Mouse (Mus musculus) layer of hippocampus, adult 18-20 months (tissue): Measurements from ENCODE around the gene Cdh23. TPM values are rescaled to one million over a fixed set of nuclear protein-coding genes. Genes with fewer than 3 reads are reported as not detected.
A peak's percentile ranks its signal among the peaks of the same experiment; 100 is the strongest.

Experiments
- DNase-seq, 2 experiments: peaks; one replicate each; pipeline ENCODE4 v3.0.0; 2022; ENCODE audit warnings: low spot score in 2 of 2
- total RNA-seq, 2 experiments: library from RNA; stranded (reverse); gene quantifications; 2 replicates each; pipeline ENCODE4 v1.2.3; 2021

Gene Cdh23
- total RNA-seq, 2 experiments from 2014 or later = 5.8 to 5.9 TPM

DNA sequence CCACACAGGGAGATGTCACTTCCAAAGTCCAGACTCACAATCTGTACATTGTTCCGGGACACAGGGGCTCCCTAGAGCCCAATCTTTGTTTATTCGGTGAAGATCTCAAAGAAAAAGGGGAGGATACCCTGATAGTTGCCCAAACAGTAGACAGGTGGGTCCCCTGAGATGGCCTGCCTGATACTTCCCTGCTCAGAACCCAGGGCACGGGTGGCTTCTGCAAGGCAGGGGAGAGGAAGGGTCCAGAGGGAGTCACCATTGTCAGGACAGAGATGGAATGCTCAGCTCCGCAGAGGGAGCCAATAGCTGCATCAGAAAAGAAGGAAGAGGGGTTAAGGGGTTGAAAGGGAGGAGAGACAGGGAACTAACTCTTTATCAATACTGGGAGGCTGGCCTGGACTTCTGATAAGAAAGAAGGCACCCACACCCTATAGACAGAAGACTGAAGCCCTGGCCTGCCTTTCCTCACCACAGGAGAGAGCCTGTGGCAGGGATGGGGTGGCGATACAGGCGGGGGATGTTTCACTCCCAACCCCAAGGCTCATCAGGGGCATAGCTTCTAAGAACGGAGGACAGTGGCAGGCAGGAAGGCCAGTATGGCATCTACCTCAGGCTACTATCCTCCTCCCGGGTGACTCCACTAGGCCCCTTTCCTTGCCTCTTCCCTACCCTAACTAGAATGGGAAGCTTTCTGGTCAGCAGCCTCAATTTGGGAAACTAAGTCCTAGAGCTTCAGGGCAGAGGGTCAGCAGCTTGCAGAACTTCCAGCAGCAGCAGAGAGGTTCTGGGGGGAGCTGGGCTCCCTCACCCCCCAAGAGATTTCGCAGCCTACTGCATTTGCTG lies 348.3 kb downstream of the Cdh23 start:
- DNase-seq = no peak

DNA sequence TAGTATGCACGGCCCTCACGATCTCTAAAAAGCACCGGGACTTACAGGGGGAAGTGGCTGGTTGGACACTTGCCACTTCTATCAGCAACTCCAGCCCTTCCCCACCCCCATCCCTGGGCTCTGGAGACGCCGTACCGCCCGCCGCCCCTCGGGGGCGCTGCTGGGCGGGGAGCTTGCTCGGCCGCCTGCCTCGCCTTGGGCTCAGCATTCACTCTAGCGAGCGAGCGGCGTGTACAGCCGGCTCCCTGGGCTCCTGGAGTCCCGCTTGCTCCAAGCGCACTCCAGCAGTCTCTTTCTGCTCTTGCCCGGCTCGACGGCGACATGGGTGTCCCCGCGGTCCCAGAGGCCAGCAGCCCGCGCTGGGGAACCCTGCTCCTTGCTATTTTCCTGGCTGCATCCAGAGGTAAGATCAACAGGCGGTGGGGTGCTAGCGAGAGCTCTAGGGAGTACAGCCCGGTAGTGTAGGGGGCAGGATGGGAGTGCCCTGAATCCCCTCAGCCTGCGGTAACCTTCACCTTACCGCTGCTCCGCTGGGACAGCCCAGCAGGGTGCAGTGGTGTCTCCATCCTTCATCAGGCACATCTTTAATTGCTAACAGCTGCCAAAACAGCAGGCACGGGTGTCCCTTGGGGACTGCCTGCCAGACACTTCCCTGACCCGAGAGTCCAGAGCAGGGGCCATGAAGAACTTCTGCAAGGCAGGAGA lies 349.4 kb downstream of the Cdh23 start, which contains the start of gene Vsir:
Gene Vsir, plus strand, starts transcription at position 151 of the 705 bp plus-strand sequence.
- peak; percentile 23 to 43 for DNase-seq

GRCm38 (mm10) chr10:60346056-60346455 lies 350.2 kb downstream of the Cdh23 start:
- no peak for DNase-seq

- DNase-seq = no peak
Measured at GRCm38 (mm10) chr10:60344111-60344510, 352.2 kb downstream of the Cdh23 start.

DNA sequence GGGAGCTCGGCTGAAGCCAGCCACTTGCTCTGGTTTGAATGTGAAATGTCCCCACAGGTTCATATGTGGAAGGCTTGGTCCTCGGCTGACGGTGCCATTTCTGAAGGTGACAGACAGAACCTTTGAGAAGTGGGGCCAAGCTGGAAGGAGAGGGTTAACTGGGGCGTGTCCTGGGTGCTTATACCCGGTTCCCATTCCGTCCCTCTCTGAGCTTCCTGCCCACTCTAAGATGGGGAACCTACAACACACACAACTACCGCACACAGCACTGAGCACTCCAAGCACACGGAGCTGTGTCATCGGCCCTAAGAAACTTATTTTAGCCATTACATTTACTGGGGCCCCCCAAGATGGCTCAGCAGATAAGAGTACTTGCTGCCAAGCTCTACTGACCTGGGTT lies 354.8 kb downstream of the Cdh23 start:
- no peak for DNase-seq

DNA sequence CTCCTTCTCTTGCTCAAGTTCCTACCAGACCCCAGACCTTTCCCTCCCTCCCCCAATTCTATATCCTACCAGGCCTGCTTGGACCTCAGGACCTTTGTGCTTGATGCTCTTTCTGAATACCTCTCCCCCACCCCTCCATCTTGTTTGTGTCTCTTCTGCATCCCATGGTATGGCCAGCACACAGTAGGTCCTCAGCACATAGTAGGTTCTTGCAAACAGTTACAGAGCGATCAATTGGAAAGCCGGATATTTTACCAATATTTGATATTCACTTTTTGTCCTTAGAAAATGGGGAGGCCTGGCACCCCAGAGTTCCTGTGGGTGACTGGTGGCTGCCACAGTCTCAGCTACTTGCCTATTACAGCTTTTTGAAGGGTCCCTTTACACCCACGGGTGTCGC lies 361.3 kb downstream of the Cdh23 start:
- no peak for DNase-seq

- DNase-seq = no peak
Measured at GRCm38 (mm10) chr10:60334583-60334982, 361.7 kb downstream of the Cdh23 start.

GRCm38 (mm10) chr10:60328963-60329650 lies 367.2 kb downstream of the Cdh23 start:
- no peak for DNase-seq

DNA sequence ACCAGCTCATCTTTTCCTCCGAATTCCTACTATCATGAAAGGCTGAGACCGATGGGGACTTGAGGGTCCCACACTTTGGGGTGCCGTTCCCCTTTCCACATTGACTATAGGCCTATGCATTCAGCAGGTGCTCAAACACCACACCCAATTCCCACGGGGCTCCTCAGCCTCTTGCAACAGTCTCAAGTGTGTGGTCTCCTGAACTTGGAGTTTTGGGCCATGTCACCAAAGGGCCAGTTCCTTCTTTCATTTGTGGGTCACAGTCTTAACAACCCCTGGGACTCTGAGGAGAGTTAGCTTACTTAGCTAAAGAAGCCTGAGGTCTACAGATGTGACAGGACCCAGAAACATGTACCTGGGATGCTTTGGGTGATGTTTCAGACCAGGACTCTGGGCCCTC lies 380.1 kb downstream of the Cdh23 start:
- no peak for DNase-seq

GRCm38 (mm10) chr10:60313606-60314005 lies 382.7 kb downstream of the Cdh23 start:
- no peak for DNase-seq

- DNase-seq = no peak
Measured at GRCm38 (mm10) chr10:60310629-60311028, 385.7 kb downstream of the Cdh23 start.

GRCm38 (mm10) chr10:60304854-60305628 lies 391.2 kb downstream of the Cdh23 start:
- peak in 1 of 2 experiments; percentile 87 for DNase-seq

DNA sequence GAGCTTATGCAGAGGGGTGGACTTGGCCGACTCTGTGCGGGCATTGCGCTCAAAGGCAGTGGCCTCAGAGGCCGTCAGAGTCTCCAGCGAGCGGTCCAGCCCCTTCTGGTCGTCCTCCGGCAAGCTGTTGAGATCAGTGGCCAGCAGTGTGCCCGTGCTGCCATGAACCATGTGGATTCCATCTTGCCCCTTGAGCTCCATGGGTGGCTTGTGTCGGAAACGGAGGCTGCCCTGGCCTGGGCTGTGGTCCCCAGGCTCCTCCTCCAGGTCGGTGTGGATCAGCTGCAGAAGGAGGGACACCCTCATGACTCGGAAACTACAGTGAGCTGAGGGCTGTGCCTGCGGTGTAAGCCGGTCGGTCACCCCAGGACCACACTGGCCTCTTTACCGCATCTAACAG lies 392.9 kb downstream of the Cdh23 start:
- DNase-seq = no peak

GRCm38 (mm10) chr10:60299636-60300035 lies 396.7 kb downstream of the Cdh23 start:
- no peak for DNase-seq

- DNase-seq = no peak
Measured at GRCm38 (mm10) chr10:60296027-60296426, 400.3 kb downstream of the Cdh23 start.

- DNase-seq = no peak
Measured at GRCm38 (mm10) chr10:60295356-60295755, 400.9 kb downstream of the Cdh23 start.

GRCm38 (mm10) chr10:60294621-60295020 lies 401.7 kb downstream of the Cdh23 start:
- DNase-seq = no peak

DNA sequence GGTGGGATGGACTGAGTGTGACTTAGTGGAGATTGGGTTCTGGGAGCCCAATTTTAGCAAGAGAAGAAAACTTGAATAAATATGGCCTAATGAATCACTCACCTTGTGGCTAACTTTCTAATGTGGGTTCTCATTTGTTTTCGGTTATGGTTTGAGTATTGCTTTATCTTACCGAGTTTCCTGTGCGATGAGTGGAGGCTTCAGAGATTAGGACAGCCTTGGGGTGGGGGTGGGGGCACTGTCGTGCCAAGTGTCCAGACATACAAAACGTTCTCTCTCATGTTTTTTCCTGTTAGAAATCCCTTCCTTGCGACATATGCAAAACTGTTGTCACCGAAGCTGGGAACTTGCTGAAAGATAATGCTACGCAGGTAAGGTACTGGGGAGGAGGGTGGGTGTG lies 404.1 kb downstream of the Cdh23 start:
- DNase-seq = no peak

DNA sequence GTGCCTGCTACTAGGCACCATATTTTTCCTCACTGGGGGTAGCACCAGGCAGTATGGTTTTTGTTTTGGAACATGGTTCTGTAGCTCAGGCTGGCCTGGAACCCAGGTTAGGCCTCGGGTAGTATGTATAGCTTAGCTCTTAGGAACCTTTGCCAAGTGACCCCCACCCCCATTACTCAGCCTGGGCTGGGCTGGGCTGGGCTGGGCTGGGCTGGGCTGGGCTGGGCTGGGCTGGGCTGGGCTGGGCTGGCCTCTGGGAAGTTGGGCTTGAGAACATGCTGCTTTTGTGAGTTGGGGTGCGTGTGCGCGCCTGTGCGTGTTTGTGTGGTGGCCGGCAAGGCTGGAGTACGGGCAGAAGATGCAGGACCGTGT lies 405.6 kb downstream of the Cdh23 start:
- DNase-seq = no peak

GRCm38 (mm10) chr10:60290026-60290738 lies 406.1 kb downstream of the Cdh23 start:
- DNase-seq = no peak
